Mouse (Mus musculus): Measurements from ENCODE around the gene Cabin1.

The Cabin1 gene

DNA sequence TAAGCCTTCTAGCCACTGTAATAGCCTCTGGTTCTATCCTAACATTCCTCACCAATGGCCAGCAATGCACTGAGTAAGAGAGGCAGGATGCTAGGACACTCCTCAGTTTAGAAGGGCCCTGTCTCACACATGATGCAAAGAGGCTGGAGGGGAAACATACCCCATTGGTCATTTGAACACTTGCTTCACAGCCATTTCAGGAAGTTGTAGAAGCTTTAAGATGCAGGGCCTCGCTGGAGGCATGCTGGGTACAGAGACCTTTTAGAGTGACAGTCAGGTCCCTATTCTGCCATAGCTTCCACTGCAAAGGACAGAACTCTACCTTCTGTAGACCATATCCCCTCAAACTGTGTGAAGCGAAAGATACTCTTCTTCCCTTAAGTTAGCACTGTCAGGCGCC, 66.4 kb downstream of the Cabin1 start:
- DNase-seq: no peak

DNA sequence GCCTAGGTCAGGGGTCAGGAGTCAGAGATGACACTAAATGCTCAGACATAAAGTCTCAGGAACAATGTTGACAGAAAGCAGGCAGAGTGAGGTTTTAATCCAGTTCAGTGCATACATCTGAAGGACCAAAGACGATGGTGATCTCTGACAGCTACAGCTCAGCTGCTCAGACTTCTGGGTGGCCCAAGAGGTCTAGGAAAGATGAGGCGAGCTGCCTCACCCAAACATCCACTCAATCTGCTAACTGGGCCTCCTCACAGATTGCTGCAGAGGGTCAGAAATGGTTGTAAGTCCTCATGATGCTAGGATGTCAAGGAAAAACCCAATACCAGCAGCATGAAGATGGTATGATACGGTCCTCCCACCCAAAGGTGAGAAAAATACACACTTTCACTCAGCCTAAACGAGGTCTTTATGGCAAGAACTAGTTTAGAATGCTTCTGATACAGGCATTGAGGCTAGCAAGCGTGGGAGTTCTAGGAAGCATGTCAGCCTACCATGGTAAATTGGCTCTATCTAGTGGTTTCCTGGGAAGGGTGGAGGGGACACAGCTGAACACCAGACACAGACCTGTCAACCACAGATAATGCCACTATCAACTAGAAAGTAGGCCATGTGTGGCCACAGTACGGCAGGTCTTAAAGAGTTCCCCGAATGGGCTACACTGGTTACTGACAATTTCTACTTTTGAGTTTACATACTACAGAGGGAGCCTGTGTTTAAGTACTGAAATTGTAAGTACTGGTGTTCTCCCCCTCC, 67.4 kb downstream of the Cabin1 start:
- DNase-seq: no peak

DNA sequence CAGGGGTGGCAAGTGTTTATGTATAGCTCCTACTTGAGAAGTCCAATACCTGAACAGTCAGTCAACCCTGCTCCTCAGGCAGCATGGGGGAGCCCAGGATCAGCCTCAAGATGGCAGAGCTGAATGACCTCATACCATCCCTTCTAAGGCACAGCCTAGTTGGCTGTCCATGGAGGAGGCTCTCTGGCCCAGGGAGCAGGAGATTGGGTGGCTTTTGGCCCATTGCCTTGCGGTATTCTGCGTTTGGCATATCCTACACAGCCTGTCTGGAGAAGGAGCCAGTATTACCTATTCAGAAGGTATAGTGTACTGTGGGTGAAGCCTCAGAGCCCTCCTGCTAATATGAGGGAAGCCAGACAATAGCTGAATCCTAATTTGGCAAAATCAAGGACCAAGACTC, 68.6 kb downstream of the Cabin1 start:
- DNase-seq: no peak

DNA sequence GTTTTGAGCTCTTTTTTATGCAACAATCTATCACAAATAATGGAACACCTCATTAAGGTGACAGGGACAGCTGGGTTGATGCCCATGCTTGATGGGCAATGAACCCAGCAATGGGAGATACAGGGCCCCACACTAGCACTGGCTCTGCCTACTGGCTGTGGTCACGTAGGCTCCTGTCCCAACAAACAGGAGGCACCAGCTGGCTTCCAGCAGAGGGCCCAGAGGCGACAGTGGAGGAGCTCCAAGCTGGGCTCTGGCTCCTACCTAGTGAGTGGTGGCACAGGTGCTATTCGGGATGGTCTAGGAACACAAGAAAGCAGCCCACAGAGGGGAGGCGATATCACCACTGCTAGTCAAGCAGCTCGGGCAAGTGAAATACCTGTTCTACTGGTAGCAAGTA, 69.1 kb downstream of the Cabin1 start:
- DNase-seq: no peak

DNA sequence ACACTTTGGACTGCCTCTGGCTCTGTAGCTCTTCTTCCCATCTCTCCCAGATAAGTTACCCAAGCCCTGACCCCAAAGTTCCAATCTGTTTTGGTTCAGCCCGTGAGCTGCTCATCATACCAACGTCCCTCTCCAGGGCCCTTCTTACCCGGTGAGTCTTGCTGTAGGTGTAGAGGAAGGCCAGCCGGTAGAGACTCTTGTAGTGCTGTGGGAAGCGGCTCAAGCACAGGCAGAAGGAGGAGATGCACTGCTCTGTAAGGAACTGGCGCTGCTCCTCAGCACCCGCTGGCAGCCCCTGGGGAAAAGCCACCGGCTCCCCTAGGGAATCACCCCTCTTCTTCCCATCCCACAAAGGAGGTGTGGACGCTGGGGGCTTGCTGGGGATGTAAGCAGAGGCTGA, 69.6 kb downstream of the Cabin1 start:
- no peak for DNase-seq

DNA sequence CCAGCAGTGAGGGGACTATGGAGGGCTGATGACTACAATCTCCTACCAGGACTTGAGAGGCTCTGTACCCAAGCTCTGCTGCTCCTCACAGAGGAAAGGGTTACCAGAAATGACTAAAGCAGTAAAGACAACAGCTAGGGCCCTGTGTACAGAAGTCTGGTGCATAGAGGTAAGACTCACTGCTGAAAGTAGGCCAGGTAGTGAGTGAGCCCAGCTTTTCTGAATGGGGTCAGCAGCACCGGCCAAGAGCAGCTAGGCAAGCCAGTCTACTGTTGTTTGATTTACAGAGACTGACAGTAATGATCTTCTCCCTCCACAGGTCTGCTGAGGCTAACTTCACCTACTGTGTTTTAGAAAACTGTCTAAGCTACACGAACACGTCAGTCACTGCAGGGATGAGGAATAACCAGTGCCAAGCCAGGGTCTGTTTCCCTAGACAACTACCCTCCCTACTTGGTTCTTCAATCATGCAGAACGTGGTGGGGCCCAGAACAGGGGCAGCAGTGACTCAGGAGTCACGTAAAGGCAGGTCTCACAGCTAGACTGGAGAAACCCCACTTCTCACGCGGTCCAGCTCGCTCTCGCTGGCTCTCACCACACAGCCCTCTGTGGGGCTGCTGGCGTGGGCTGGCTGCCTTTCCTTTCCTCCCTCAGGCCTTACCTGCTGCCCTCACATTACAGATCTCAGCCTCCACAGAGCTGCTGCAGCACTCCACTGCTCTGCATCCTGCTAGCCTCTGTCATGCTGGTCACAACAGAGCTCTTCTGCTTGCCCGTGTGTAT, 70.5 kb downstream of the Cabin1 start:
- DNase-seq: no peak

DNA sequence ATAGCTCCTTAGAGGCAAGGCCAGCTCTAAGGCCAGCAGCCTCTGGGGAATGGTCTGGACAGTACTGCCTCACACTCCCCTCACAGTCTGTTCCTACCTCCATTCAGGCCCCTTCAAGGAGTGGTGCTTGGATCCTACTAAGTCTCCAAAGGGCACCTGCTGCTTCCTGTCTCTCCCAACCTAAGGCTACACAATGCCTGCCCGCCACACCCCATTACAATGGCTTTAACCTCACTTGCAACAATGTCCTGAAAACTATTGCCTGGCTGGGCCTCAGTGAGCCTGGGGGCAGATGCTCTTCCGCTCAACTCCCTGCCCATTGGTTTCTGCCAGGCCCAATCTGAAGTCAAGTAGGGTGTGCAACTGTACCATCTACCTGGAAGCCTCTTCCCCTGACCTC, 75.5 kb downstream of the Cabin1 start:
- no peak for DNase-seq

DNA sequence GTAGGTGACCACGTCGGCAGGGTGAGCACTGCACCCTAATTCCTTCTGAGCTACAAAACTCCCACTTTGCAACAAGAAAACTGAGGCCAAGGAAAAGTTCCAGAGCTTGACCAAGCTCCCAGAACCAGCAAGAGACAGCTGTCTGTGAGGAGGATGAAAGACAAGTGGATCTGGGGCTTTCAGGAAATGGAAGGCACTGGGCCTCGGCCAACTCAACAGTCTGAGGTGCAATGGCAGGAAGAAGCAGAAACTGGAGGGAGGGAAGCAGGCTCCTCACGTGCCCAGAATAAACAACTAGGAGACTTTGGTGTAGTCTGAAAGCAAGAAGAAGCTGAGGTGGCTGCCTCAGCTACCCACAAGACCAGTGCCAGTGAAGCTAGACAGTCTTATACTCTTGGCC, 77.4 kb downstream of the Cabin1 start:
- no peak for DNase-seq

DNA sequence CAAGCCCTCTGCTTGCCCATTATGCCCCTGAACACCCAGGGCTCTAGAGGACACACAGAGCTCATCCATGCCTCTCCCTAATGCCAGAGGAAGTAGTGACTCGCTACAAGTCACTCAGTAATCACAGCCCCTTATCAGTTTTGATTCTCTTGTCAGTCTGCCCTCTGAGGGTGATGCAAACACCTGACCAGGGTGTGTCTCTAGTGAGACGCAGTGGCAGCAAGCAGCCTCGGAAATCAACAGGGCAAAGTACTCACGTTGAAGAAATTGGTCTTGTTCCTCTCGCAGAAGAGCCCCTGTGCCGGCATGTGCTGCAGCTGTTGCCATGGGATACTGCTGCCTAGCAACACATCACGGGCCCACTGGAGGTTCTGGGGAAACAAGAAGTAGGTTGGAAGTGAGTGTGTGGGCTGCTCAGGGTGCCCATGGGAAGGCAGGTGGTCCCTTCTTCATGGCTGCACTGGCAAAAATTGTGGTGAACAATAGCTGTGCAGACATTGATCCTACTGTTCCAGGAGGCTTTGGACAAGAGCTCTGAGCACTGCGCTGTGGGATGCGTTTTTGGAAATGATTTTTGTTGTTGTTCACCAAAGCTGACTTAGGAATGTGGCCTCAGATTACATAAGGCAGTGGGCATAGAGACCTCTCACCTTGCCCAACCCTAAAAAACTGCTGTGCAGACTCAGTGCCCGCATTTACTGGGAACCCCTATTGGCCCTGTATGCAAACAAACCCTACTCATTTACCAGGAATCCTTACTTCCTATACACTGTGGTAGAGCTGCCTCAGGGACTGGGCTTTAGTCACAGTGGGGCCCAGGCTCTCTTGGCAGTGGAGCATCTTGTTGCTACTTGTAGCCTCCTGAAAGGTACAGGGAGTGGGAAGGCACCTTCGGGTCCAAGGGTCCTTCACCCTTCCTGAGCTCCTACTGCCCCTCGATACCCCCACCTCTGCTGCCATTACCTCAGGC, 79.8 kb downstream of the Cabin1 start:
- no peak for DNase-seq

DNA sequence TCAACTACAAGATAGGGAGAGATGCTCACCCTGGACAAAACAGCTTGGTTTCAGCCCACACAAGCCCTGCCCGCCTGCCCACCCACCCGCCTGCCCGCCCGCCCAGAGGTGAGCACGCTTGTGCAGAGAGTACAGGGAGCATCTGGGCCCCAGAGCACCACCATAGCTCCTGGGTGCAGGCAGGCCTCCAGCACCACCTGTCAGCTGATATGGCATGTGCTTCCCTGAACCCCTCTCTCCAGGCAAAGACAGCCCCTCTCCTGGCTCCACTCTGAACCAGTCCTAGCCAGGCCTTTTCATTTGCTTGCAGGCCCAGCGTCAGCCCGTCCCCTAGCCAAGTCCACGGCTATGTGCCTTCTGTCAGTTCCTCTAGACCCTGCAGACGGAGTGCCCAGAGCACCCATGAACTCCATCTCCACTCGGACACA, 83.6 kb downstream of the Cabin1 start:
- no peak for DNase-seq

DNA sequence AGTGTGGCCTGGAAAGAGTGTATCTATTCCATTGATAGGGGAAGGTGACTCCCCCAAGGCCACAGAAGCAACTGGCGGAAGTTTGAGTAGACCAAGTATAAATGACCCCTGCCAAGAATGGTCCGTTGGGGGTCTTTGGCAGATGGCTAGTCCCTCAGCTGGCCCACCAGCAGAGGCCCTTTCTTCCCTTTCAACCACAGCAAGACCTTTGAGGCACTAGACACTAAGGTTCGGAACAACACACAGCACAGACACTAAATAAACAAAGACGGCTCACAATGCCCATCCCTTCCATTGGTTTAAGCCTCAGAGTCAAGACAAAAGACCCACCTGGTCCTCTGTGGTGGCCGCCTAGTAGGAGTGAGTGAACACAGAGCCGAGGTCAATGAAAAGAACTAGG, 84.9 kb downstream of the Cabin1 start:
- no peak for DNase-seq

DNA sequence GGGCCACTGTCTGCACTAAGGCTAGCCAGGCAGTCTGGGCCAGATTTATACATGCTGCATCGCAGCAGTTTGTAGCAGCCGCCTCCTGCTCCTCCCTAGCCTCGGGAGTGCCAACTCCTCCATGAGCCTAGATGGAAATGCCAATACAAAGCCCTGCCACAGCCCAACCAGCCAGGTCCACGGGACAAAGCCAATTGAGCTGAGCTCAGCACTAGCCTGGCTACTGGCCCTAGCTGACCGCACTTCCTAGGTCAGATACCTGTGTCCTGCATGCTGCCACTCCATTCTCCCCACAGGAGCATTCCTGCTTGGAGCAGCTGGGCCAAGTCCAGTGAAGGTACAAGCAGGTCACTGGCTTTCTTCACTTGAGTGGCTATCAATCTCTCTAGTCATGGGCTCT, 86.2 kb downstream of the Cabin1 start:
- DNase-seq: no peak

DNA sequence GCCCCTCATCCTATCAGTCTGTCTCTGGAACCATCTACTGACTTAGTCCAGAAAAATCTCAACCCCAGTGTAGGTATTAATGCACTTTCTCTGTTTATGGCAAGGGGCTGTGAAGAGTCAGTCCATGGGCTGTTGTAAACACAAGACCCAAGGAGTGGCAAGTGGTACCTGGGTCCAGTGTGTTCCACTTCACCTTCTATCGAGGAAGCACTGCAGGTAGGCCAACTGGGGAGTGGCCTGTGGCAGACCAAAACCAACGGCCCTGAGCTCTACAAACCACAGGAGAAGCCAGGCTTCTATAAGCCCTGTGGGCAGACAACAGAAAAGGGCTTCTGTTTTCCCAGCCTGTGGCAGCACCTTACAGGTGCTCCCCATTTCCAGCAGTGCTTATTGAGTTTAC, 86.6 kb downstream of the Cabin1 start:
- DNase-seq: no peak

DNA sequence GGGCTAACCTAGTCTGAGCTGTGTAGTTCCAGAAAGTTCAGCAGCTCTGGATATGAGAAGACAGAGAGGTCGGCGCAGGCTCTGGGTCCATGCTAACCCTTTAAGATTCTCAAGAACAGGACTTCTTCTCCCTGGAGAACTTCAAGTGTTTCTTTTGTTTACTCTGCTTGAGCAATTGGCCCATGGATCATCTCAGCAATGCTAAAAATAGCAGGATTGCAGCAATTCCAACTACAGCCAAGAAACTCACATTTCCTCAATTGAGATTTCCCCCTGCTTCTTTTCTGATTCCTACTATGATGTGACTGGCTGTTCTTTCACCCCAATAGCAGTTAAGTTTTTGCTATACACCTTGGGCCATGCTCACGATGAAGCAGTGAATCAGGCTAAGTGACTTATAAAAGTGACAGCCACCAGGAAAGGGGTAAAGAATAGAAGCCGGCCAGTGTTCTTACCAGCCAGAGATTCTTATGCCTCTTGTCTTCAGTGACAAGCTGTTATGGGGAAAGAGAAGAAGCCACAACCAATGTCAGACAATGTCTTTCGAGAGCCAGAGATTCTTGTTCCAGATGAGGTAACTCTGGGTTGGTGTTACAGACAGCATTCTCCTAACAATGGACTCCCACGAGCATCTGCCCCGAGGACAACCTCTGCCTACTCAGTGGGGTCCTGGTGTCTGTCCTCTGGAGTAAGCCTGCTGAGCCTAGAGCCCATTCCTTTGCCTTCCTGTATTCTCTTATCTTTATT, 87.1 kb downstream of the Cabin1 start:
- DNase-seq: no peak

DNA sequence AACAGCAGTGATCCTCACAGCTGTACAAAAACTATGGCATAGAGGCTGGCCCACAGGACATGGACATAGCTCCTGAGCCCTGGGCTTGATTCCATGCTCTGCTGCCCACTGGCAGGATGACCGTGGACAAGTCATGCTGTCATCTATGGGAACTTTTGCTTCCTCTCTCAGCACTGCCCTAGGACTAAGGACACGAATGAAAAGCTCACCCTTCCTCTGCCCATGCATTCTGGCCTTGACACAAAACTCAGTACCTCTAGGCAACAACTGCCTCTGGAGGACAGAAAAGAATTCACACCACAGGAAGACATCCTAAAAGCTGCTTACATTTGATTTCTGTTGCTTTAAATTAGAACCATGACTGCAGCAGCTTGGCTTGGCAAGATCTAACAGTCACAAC, 87.9 kb downstream of the Cabin1 start:
- no peak for DNase-seq

DNA sequence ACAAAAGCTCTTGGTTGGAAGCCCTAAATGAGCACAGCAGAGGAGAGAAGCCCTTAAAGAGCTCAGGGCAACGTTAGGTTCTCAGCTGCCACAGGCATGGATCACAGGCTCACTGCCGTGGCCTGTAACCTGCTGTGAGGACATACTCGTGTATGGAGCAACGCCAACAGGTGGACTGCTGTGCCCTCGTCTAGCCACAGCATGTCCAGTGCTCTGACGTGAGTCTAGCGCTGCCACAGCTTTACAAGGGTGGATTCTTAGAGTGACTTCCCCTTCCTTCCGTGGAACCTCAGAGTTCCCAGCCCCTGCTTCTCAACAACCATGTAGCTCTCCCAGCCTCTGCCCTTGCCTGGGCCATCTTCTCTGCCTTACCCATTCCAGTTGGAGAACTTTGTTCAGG, 88.5 kb downstream of the Cabin1 start:
- DNase-seq: no peak

DNA sequence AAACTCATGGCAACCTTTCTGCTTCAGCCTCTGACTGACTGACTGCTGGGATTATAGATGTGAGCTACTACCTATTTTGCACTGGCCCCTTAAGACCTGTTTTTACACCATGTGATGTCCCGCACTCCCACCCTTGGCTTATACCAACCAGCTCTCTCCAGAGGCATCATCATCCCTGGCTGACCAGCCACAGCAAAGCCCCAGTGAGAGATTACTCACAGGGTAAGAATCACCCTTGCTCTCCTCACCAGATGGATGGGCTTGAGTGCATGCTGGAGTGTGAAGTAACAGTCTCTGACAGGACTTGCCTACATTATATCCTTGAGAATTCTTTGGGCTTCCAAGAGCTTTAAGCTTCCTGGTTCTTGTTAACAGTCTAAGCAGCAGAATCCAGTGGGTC, 94.2 kb downstream of the Cabin1 start:
- no peak for DNase-seq

DNA sequence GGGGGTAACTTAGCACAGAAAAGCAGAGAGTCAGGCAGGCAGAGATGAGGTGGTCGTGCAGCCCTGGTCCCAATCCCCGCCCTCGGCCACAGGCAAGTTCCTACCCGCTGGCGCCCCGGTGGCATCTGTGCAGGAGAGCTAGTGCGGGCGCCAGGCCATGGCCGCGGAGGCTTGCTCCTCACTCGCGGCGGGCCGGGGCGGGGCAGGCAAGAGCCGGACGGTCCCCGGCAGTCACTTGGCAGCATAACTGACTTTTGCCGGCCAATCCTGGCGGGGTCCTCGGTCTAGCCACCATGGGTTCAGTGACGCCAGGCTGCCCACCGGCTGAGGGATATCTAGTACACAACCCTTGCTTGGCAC, 96.2 kb downstream of the Cabin1 start:
- no peak for DNase-seq

DNA sequence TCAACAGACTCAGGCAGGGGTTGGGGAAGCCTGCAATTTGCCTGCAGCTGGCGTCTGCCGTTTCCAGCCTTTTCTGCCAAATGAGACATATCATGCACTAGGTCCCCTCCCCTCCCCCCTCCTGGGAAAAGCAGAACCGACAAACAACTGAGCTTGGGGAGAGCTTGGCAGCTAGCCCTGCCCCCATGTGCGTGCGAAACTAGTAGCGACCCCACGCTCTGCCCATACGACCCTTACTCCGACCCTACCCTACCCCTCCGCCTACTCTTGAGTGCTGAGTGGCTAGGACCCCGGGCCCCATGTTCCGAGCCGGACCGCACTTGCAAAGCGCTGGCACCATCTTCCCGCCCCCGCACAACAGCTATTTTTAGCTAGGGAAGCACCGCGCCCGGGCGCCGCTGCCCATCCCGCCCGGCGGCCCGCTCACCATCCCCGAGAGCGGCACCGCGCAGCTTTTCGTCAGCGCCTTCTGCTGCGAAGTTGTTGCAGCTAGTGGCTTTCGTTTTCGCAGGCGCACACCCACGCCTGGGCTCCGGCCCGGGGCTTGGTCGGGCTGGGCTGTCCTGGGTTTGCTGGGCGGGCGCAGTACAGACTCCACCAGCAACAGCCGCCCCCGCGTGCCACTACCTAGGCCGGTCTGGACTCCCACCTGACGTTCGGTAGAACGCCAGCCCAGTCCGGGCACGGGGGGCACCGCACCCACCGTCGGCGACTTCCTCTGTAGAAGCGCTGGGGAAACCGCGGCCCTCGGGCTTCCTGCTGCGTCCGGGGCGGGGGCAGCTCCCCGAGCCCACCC, 96.8 kb downstream of the Cabin1 start:
- peak; percentile 79 to 81 for DNase-seq

DNA sequence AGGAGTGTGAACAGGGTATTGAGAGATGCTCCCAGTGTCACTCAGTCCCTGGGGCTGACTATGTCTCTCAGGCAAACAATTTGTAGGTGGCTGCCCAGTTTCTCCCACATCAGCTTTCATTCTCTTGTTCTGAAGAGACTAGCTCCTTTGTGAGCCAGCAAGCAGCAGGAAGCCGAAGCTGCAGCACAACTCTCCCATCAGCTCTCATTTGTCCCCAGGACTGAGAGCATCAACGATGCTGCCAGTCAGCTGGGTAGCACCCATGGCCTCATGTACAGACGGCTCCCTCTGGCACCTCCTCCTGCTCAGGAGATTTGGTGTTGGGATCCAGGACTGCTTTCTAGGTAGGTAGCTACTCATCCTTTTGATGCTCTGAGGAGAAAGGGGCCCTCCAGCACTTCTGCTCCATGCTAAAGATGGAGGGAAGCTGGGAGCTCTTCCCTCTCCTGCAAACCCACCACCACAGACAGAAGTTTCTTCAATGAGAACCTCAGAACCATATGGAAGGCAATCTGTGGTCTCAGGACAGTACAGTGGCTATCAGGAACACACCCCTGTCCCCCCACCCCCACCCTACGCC, 97.6 kb downstream of the Cabin1 start:
- DNase-seq: peak; percentile 18 to 29

DNA sequence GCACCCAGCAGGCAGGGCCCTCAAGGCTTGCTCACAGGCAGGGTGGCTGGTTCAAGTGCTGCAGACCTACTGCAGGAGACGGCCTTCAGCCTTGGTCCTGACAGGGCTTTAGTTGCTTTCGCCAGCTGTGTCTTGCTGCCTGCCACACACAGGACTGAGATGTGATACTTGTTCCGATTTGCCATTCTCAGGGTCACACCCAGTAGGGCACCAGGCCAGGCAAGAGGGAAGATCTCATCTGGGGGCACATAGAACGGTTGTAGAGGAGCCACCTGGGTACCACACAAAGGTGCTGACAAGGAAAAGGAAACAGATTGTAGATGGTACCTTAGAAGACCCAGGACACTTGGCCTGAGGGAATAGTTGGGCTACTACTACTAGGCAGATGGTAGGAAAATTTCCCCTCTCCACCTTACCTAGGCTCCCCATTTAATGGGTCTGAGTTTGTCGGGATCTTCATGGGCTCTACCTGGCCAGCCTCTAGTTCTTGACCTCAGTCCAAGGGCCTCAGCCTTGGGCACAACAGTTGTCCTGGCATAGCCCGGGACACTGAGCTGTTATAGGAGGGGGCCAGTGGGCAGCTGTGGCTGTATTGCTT, 99.4 kb downstream of the Cabin1 start:
- no peak for DNase-seq
